Mouse (Mus musculus) lung, postnatal 0 days (tissue): ENCODE measurements around the gene Arvcf. TPM values are rescaled to one million over a fixed set of nuclear protein-coding genes. Genes with fewer than 3 reads are reported as not detected.

Source experiments
- ATAC-seq: fragments of 200-750 bp; cut with Nextera tagmentation; 2 replicates; pipeline ENCODE4 v1.8.0; 2017; ENCODE audit warnings: moderate library complexity
- DNase-seq: peaks from one replicate; pipeline ENCODE4 v3.0.0-alpha.2; 2016; ENCODE audit warnings: low spot score
- H3K27ac ChIP-seq: fragments of 300-500 bp; sonication (generic); 2 replicates; pipeline ENCODE4 v1.5.1; 2014; ENCODE audit warnings: antibody characterized with exemption, mild to moderate bottlenecking, low read length, mixed read lengths
- H3K27me3 ChIP-seq: fragments of 300-500 bp; sonication (generic); replicated peaks from 2 replicates; pipeline ENCODE4 v1.6.1; 2014; ENCODE audit warnings: low read length, mixed read lengths; ENCODE audit not compliant: insufficient read depth
- H3K36me3 ChIP-seq: fragments of 300-500 bp; sonication (generic); 2 replicates; pipeline ENCODE4 v1.6.1; 2014; ENCODE audit warnings: low read length, mixed read lengths; ENCODE audit not compliant: insufficient read depth
- H3K4me1 ChIP-seq: fragments of 300-500 bp; sonication (generic); 2 replicates; pipeline ENCODE4 v1.6.1; 2014; ENCODE audit warnings: antibody characterized with exemption, low read depth, low read length, mixed read lengths; ENCODE audit not compliant: insufficient read depth
- H3K4me2 ChIP-seq: fragments of 300-500 bp; sonication (generic); replicated peaks from 2 replicates; pipeline ENCODE4 v1.6.1; 2014; ENCODE audit warnings: low read depth, mild to moderate bottlenecking, low read length, moderate library complexity, mixed read lengths
- H3K4me3 ChIP-seq: fragments of 300-500 bp; sonication (generic); 2 replicates; pipeline ENCODE4 v1.5.1; 2014; ENCODE audit warnings: low read depth, low read length
- H3K9ac ChIP-seq: fragments of 300-500 bp; sonication (generic); replicated peaks from 2 replicates; pipeline ENCODE4 v1.6.1; 2014; ENCODE audit warnings: low read depth, mild to moderate bottlenecking
- H3K9me3 ChIP-seq: fragments of 300-500 bp; sonication (generic); 2 replicates; pipeline ENCODE4 v1.6.1; 2016; ENCODE audit warnings: low read length, mixed read lengths
- CTCF ChIP-seq: IDR thresholded peaks from 2 replicates; pipeline ENCODE4 v1.5.1; 2016; ENCODE audit warnings: antibody characterized with exemption, mild to moderate bottlenecking
- EP300 ChIP-seq: IDR thresholded peaks from 2 replicates; pipeline ENCODE4 v1.6.1; 2016; ENCODE audit warnings: antibody characterized with exemption, mild to moderate bottlenecking, control low read depth
- WGBS: fragments of 180-500 bp; shearing (Covaris S2); extraction: QIAGEN DNeasy Blood & Tissue Kit; methylation state at CpG from one replicate; pipeline ENCODE4 v1.1.7; 2014; 5-methylcytosine and 5-hydroxymethylcytosine counted together
- polyA plus RNA-seq: library from polyadenylated mRNA; unstranded; fragments of >200 nt; fragmentation: Nextera tagmentation; extraction: Ambion mirVana; gene quantifications from 2 replicates; pipeline ENCODE4 v1.2.1, GENCODE M21; 2015

The Arvcf gene
- polyA plus RNA-seq, 1 experiment from 2014 or later, result 14.6 TPM

DNA sequence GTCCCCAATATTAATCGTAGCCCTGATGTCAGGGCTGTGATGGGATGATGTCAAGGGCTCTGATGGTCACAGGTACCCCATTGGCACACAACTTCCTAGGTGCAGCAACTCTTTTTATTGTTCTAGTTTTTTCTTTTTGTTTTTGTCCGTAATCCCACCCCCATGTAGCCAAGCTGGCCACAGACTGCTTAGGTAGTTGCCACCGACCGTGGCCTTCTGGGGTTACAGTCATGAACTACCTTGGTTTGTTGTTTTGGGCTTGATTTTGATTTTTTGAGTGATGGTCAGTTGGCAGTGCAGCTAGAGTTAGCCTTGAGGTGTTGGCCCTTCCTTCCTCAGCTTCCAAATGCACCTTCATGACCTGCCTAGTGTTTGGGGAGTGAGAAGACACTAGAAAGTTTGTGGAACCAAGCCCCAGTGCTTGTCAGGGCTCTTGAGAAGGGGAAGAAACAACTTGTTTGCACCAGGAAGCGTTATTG lies 78.9 kb downstream of the Arvcf start, which contains the start of gene Comt:
Gene Comt, minus strand, starts transcription at position 51 of the 479 bp plus-strand sequence.
- Histone ChIP-seq H3K4me1 (peaks cover 23% of the 10 kb centered on the region), H3K9ac (peak within 1 kb of the TSS; percentile 62)
- no peak for ATAC-seq

DNA sequence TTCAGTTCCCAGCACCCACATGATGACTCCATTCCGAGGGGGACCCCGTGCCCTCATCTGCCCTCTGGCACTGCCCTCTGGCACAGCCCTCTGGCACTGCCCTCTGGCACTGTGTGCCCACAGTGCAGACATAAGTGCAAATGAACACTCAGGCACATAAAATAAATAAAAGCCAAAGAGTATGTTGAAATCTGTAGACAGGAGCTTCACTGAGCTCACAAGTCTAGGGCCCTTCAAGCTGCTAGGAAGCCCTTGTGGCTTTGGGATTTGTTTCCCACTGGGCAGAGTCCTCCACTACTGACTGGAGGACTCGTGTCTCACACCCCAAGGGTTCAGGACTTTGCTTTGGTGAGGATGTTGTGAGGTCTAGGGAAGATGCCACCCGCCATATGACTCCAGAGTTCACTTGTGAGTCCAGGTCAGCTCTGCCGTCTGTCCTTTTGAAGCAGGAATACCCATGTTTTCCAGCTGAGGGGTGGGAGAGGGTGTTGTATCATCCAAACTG lies 80.1 kb downstream of the Arvcf start:
- no peak overlapping the region for H3K27ac ChIP-seq
- ATAC-seq, result peak; percentile 68

More for the DNA sequence above, 78.9 kb downstream of the Arvcf start, which contains the start of gene Comt:
- Histone ChIP-seq H3K27me3 (no peaks in the 10 kb centered on the region), H3K4me3 (peak within 1 kb of the TSS; percentile 78), H3K27ac (peak within 1 kb of the TSS; percentile 85), H3K4me2 (peak within 1 kb of the TSS; percentile 87), H3K9me3 (no peaks in the 10 kb centered on the region), H3K36me3 (no peaks in the 10 kb centered on the region)
- WGBS, result 58% methylated on average over 5 of the region's 5 CpGs
- TF ChIP-seq CTCF (no peak), EP300 (no peak)
- no peak for DNase-seq

DNA sequence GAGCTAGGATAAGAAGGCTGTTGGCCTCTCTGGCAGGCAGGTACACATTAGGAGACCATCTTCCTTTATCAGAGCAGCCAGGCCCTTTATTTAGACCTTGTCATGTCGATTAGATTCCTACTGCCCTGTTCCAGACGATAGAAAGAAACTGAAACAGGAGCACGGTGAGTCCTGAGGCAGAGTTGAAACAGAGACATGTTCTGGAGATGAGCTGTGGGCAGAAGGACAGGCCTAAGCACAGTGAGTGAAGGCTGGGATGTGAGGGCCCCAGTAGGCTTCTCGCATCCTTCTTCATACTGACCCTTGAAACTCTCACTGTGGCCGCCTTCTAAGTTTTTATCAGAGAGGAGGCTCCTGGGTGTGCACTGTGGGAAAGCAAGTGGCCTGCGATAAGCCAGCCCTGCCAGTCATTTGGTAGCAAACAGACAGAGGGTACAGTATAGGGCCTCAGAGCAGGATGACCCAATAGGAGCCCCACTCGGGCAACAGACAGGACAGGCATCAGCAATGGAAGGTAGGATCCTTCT lies 80.6 kb downstream of the Arvcf start:
- no peak overlapping the region for H3K27ac ChIP-seq
- no peaks in the 10 kb centered on the region for H3K36me3 ChIP-seq
- no peak for TF ChIP-seq EP300
- no peak for TF ChIP-seq CTCF
- no peak overlapping the region for H3K9ac ChIP-seq
- no peaks in the 10 kb centered on the region for H3K9me3 ChIP-seq
- H3K4me2 ChIP-seq, result no peak overlapping the region
- no peaks in the 10 kb centered on the region for H3K27me3 ChIP-seq
- no peak overlapping the region for H3K4me3 ChIP-seq
- ATAC-seq, result no peak
- no peak for DNase-seq
- WGBS, result 69% methylated on average over 7 of the region's 7 CpGs
- H3K4me1 ChIP-seq, result peaks cover 22% of the 10 kb centered on the region

More for the DNA sequence above, 80.1 kb downstream of the Arvcf start:
- 59% methylated on average over 5 of the region's 5 CpGs for WGBS
- Histone ChIP-seq H3K9ac (no peak overlapping the region), H3K27me3 (no peaks in the 10 kb centered on the region), H3K4me3 (no peak overlapping the region), H3K9me3 (no peaks in the 10 kb centered on the region), H3K36me3 (no peaks in the 10 kb centered on the region), H3K4me1 (peaks cover 23% of the 10 kb centered on the region), H3K4me2 (no peak overlapping the region)
- DNase-seq, result peak; percentile 85
- TF ChIP-seq EP300, result peak; percentile 59
- no peak for TF ChIP-seq CTCF

DNA sequence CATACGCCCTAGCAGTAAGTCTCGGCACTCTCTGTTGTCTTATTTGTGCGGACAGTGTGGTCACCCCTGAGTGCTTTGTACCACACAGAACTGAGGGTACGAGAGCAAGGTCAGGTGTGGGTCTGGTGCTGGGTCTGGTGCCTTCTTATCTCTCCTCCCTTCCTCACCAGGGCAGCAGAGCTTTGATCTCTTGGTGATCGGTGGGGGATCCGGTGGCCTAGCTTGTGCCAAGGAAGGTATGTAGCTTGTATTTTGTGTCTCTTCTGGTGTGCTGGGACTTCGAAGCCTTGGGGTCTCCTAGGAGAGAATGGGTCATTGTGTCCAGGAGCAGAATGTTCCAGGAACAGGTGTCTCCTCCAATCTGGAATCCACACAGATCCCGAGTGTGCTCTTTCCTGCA lies 81.7 kb downstream of the Arvcf start:
- ATAC-seq, result no peak
- H3K4me1 ChIP-seq, result peaks cover 12% of the 10 kb centered on the region
- H3K4me3 ChIP-seq, result no peak overlapping the region
- no peaks in the 10 kb centered on the region for H3K9me3 ChIP-seq
- no peak for DNase-seq
- 85% methylated on average over 8 of the region's 8 CpGs for WGBS
- no peak overlapping the region for H3K4me2 ChIP-seq
- no peak overlapping the region for H3K27ac ChIP-seq
- no peak for TF ChIP-seq CTCF
- no peak for TF ChIP-seq EP300
- H3K27me3 ChIP-seq, result no peaks in the 10 kb centered on the region
- no peaks in the 10 kb centered on the region for H3K36me3 ChIP-seq
- H3K9ac ChIP-seq, result no peak overlapping the region

DNA sequence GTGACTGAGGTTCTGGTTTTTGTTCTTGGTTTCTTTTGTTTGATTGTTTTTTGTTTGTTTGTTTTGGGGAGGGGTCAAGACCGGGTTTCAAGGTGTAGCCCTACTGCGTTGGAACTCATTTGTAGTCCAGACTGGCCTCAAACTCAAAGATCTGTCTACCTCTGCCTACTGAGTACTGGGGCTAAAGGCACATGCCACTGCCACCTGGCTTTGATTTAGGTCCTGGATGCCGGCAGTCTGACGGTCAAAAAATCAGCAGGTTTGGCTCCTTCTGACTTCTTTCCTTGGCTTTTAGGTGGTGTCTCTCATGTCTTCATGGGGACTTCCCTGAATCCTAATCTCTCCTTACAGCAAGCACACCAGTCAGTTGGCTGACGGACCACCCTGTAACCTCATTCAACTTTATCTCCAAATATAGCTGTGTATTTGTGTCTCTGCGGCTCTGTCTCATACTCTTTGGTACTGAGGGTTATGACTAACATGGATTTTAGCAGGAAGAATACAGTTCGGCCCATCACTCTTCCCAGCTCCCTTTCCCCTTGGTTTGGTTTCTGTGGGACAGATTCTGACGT lies 82.7 kb downstream of the Arvcf start:
- WGBS, result 83% methylated on average over 8 of the region's 8 CpGs
- Histone ChIP-seq H3K4me1 (peaks cover 10% of the 10 kb centered on the region), H3K27me3 (no peaks in the 10 kb centered on the region), H3K9me3 (no peaks in the 10 kb centered on the region), H3K9ac (no peak overlapping the region), H3K4me2 (no peak overlapping the region), H3K36me3 (no peaks in the 10 kb centered on the region), H3K27ac (no peak overlapping the region), H3K4me3 (no peak overlapping the region)
- DNase-seq (no peak), ATAC-seq (no peak)
- no peak for TF ChIP-seq EP300
- no peak for TF ChIP-seq CTCF

DNA sequence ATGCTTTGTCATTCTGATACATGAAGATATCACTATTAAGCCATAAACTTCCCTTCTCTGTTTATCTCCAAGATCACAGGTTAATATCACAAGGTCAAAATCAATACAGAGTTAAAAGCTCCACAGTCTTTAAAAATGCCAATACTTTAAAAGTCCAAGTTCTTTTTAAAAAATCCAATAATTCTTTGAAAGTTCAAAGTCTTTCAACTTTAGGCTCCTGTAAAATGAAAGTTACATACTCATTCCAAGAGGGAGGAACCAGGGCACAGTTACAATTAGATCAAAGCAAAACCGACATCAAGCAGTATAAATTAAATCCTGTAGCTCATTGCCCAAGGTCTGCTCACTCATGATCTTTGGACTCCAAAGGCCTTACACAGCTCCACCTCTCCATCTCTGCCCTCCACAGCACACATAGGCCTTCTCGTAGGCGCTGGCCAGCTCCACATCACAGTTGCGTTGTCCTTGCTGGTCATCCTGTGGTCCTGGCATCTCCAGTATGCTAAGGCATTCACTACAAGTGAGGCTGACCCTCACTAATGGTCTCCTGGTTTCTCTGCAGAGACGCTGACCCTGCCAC lies 85.4 kb downstream of the Arvcf start:
- no peak overlapping the region for H3K4me3 ChIP-seq
- no peak overlapping the region for H3K27ac ChIP-seq
- ATAC-seq, result no peak
- H3K27me3 ChIP-seq, result no peaks in the 10 kb centered on the region
- H3K9ac ChIP-seq, result no peak overlapping the region
- H3K9me3 ChIP-seq, result no peaks in the 10 kb centered on the region
- no peaks in the 10 kb centered on the region; the same call in 1 of the 2 replicates for H3K36me3 ChIP-seq
- no peak overlapping the region for H3K4me2 ChIP-seq
- H3K4me1 ChIP-seq, result no peaks in the 10 kb centered on the region
- no peak for DNase-seq
- no peak for TF ChIP-seq CTCF
- no peak for TF ChIP-seq EP300
- WGBS, result 94% methylated on average over 5 of the region's 5 CpGs
